Mouse (Mus musculus) CD4-positive, CD25-positive, alpha-beta regulatory T cell, adult 2 months (primary cell): Measurements from ENCODE around the gene Ap5z1.

ENCODE experiments used
- DNase-seq: peaks from one replicate; pipeline ENCODE4 v3.0.0-alpha.2; 2012; ENCODE audit warnings: low read depth, low spot score

The Ap5z1 gene

GRCm38 (mm10) chr5:142469796-142470195 is 6.1 kb downstream of the Ap5z1 start:
- no peak for DNase-seq

DNA sequence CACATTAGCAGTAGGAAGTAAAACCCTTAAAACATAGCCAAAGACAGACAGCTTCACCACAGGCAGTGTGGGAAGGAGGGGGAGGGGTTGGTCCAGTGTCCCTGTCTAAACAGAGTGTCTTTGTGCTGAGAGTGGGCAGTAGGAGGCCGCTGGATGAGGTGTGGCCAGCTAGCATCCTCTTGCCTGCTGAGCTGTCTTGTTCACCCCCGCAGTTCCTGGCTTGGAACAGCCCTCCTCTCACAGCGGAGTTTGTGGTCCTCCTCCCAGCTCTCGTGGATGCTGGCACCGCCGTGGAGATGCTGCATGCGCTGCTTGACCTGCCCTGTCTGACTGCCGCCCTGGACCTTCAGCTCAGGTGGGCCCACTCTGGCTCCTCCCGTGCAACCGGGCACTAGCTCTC is 10.0 kb downstream of the Ap5z1 start:
- no peak for DNase-seq

DNA sequence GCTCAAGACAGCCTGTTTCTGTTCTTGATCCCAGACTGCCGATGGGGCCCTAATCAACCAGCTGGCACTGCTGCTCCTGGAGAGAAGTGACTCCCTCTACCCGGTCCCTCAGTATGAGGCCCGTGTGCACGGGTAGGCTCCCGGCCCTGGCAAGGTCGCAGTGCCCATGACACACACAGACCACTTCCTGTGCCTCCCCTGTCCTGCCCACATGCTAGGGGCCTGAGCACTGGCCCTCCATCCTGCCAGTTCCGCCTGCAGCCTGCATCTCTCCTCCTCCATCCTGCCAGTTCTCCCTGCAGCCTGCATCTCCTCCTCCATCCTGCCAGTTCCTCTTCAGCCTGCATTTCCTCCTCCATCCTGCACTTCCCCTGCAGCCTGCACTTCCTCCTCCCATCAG is 11.9 kb downstream of the Ap5z1 start:
- no peak for DNase-seq

- no peak for DNase-seq
Measured at GRCm38 (mm10) chr5:142477346-142477745, 13.6 kb downstream of the Ap5z1 start.

DNA sequence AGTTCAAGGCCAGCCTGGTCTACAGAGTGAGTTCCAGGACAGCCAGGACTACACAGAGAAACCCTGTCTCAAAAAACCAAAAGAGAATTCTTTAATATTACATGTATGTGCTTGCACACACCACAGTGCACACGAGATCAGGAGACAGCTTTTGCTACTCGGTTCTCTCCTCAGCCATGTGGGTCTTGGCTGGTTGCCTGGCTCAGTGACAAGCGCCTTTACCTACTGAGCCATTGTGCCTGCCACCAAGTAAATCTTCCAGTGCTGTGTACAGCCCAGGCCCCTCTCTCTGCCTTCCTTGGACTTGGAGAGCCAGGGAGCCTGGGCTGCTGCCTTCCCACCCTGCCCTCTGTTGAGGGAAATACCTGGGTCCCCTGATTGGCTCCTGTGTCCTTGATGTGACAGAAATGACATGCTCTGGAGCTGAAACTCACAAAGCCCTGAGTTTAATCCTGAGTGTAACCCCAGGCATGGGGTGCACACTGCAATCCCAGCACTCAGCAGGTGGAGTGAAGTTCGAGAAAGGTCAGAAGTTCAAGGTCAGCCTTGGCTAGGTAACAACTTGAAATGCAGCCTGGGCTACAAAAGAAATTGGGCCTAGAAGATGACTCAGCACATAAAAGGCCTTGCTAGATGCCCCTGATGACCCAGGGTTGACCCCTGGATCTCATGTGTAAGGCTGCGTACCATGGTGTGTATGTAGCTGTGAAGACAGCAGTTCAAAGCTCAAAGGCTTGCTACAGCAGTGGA is 14.3 kb downstream of the Ap5z1 start:
- DNase-seq = no peak

DNA sequence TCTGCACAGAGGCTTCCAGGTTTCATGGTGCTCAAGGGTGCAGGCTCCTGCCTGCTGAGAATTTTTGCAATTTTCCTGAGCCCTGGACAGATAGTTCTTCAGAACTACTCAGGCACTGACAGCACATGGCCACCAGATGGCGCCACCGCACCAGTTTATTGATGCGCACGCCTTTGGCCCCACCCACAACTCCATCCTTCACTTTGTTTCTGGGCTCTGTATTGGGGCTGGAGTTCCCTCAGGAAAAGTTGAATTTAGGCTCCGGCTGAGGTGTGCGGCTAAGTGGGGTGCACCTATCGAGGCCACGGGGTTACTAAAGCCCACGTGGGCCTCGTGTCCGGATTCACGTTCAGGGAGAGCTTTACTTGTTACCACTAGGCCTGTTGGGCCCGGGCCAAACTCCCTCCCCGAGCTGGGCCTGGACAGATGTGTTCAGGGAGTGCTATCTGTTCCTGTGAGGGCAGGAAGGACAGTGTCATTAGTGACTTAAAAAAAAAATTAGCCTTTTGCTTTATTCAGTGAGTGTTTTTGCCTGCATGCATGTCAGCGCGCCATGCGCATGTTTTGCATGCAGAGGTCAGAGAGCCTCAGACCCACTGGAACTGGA is 15.2 kb downstream of the Ap5z1 start:
- peak; percentile 84 for DNase-seq

DNA sequence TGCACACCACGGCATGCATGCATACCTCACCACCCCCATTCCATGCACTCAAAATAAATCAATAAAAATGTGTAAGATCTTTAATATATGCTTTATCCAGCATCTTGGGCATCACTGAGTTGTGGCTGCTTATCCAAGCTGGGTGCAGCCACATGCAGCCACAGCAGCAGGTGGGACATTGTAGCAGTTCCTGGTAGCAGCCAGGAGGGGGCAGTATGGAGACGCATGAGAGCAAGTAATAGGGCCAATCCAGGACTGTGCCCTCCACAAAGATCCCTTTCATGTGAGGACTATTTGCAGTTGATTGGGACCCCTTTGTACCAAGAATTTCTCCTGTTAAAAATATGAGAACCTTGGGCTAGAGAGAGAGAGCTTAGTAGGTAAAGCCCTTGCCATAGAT is 18.8 kb downstream of the Ap5z1 start:
- peak; percentile 78 for DNase-seq

GRCm38 (mm10) chr5:142483581-142483980 is 19.8 kb downstream of the Ap5z1 start:
- DNase-seq = no peak

- DNase-seq = no peak
Measured at GRCm38 (mm10) chr5:142486654-142487053, 22.9 kb downstream of the Ap5z1 start.

DNA sequence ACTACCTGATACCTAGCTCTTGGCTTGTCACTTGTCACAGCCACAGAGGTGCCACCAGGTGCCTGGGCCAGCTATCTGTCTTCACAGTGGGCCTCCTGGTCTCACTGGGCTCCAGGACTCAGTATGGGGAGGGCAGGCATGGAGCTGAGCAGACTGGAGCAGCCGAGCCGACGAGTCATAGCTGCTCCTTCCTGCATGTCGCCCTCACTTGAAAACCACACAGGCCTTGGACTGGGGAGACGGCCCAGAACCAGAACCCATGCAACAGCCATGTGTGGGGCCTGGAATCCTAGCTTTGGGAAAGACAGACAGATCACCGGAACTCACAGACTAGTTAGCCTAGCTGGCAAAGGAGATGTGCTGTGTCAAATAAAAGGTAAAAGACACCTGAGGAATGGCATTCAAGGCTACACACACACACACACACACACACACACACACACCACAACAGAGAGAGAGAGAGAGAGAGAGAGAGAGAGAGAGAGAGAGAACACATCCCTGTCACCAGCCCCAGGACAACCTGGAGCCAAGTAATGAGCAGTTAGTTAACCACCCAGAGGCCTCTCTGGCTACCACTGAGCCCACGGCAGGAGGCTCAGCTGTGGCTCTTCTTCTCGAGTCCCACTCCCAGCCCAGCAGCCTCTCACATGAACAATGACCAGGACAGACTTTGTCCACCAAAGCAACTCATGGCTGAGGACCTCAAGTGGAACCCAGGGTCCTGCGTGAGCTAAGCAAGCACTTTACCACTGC is 26.4 kb downstream of the Ap5z1 start:
- no peak for DNase-seq

DNA sequence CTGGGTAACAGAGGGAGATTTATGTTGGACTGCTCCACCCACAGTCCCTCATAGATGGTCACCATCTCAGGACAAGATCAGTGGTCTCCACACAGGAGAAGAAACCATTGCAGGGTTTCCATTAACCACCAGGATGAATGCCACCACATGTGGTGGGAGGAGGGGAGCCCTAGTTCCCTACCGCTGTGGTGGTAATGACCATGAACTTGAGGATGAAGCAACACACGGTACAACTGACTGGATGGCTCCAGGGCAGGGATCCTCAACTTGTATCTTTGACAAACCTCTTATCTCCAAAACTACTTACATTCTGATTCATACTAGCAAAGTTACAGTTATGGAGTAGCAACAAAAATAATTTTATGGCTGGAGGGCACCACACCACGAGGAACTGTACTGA is 29.6 kb downstream of the Ap5z1 start:
- DNase-seq = no peak

DNA sequence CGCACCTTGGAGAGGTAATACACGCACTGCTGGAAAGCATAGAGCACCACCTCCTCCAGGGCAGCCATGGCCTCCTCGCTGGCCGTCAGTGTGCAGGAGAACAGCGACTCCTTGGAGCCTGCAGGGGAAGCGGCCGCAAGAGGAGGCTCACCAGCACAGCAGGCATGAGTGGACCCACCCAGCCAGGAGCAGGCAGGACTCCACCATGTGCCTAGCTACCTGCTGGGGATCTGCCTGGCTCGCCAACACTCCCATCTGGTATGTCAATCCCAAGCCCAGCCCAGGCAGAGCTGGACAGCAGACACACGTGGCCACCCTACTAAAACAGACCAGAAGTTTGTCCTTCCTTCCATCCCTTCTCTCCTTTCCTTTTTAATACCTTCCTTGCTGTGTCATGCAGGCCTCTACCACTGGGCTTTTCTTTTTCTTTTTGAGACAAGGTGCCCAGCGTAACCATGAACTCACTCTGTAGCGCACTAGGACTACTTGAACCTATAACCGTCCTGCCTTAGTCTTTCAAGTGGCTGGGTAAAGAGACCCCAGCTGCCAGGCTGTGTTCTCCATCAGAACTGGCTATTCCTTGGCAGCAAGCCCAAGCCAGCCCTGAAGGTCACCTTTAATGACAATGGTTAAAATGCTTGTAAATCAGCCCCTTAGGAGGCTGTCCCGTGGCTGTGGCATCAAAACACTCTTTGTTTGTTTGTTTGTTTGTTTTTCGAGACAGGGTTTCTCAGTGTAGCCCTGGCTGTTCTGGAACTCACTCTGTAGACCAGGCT is 31.8 kb downstream of the Ap5z1 start:
- DNase-seq = no peak

GRCm38 (mm10) chr5:142498964-142499363 is 35.2 kb downstream of the Ap5z1 start:
- DNase-seq = no peak

DNA sequence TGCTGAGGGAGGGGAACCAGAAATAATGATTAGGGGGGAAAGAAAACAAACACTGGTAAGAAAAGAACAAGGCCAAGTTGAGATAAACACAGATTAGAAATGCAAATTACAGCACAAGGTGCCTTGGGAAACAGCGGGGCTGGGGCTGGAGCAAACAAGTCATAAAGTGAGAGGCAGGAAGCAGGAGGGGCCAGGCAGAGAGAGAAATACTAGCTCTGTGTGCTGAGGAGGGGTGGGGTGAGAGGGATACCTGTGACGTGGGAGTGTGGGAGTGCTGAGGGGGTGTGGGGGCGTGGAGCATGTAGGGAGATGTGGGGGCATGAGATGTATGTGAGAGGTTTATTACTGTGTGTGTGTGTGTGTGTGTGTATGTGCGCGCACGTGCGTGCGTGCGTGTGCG is 37.2 kb downstream of the Ap5z1 start:
- DNase-seq = no peak

DNA sequence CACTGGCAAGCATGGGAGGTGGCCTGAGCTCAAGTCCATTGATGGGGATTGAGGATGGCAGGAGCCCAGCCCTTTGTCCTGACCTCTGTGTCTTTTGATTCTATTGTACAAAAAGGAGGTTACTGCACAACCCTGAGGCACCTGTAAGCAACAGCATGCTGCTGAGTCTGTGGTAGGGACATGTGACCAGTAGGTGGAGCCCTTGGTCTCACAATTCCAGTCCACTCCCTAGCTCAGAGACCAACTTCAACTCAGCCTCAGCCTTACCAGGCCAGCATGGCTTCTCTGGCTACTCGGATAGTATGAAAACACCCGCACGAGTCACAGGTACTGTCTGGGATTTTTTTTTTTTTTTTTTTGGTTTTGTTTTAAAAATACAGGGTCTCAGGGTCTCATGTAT is 38.7 kb downstream of the Ap5z1 start:
- DNase-seq = peak; percentile 76

GRCm38 (mm10) chr5:142504175-142504574 is 40.4 kb downstream of the Ap5z1 start:
- DNase-seq = no peak

- DNase-seq = peak; percentile 16
Measured at GRCm38 (mm10) chr5:142505695-142506423, 42.1 kb downstream of the Ap5z1 start.

- no peak for DNase-seq
Measured at GRCm38 (mm10) chr5:142509141-142510060, 45.7 kb downstream of the Ap5z1 start.

DNA sequence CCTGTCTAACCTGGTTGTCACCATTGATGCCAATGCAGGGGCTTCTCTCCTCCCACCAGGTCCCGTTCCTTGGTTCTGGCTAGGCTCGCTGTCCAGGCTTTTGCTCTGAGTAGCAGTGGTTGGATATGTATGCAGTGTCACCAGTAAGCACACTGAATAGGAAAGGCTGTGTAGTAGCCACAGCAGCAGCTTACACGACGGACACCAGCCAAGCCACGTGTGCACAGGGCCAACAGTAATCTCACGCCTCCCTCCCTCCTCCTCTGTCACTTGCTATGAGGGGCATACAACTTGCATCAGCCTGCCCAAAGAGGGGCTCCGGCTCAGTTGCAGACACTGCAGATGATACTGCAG is 46.3 kb downstream of the Ap5z1 start:
- no peak for DNase-seq

DNA sequence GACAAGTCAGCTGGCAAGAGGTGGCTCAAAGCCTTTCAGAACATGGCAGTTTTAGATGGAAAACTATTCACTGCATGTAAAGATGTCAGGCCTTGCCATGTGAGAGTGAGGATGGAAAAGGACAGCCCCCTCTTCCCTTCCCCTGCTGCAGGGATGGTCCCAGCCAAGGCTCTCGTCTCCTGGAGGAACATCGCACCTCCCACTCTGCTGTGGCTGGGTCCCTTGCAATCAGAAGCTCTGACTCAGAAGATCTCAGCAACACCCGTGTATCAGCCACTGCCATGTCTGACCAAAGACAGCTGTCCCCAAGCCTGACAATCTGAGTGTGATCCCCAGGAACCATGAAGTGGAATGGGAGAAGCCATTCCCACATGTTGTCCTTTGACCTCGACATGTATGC is 48.4 kb downstream of the Ap5z1 start:
- DNase-seq = no peak
